Mouse (Mus musculus) midbrain, embryonic 13.5 days (tissue): ENCODE measurements around the gene Slc12a1. TPM values are rescaled to one million over a fixed set of nuclear protein-coding genes. Genes with fewer than 3 reads are reported as not detected.

Experiments
- ATAC-seq: fragments of 200-750 bp; cut with Nextera tagmentation; 2 replicates; pipeline ENCODE4 v1.8.0; 2017; ENCODE audit warnings: mild to moderate bottlenecking, moderate TSS enrichment, moderate library complexity
- H3K27ac ChIP-seq: fragments of 300-500 bp; sonication (generic); 2 replicates; pipeline ENCODE4 v1.5.1; 2015; ENCODE audit warnings: inconsistent platforms, mild to moderate bottlenecking, moderate library complexity
- H3K27me3 ChIP-seq: fragments of 300-500 bp; sonication (generic); 2 replicates; pipeline ENCODE4 v1.6.1; 2015; ENCODE audit warnings: mild to moderate bottlenecking, inconsistent platforms
- H3K36me3 ChIP-seq: fragments of 300-500 bp; sonication (generic); 2 replicates; pipeline ENCODE4 v1.6.1; 2015; ENCODE audit warnings: mild to moderate bottlenecking, inconsistent platforms
- H3K4me1 ChIP-seq: fragments of 300-500 bp; sonication (generic); replicated peaks from 2 replicates; pipeline ENCODE4 v1.6.1; 2015; ENCODE audit warnings: inconsistent platforms
- H3K4me2 ChIP-seq: fragments of 300-500 bp; sonication (generic); replicated peaks from 2 replicates; pipeline ENCODE4 v1.6.1; 2015; ENCODE audit warnings: moderate library complexity, mild to moderate bottlenecking, inconsistent platforms
- H3K4me3 ChIP-seq: fragments of 300-500 bp; sonication (generic); replicated peaks from 2 replicates; pipeline ENCODE4 v1.5.1; 2015; ENCODE audit warnings: mild to moderate bottlenecking, inconsistent platforms
- H3K9ac ChIP-seq: fragments of 300-500 bp; sonication (generic); replicated peaks from 2 replicates; pipeline ENCODE4 v1.6.1; 2015; ENCODE audit warnings: mild to moderate bottlenecking, inconsistent platforms
- H3K9me3 ChIP-seq: fragments of 300-500 bp; sonication (generic); 2 replicates; pipeline ENCODE4 v1.6.1; 2016; ENCODE audit warnings: mild to moderate bottlenecking, inconsistent platforms
- WGBS: fragments of 180-500 bp; shearing (Covaris S2); methylation state at CpG from one replicate; pipeline ENCODE4 v1.1.7; 2015; 5-methylcytosine and 5-hydroxymethylcytosine counted together
- polyA plus RNA-seq: library from polyadenylated mRNA; unstranded; fragments of >200 nt; fragmentation: Nextera tagmentation; extraction: Ambion mirVana; gene quantifications from 2 replicates; pipeline ENCODE4 v1.2.1, GENCODE M21; 2015

The Slc12a1 gene
- polyA plus RNA-seq, 1 experiment from 2014 or later, result not detected

GRCm38 (mm10) chr2:125247108-125247961 lies 95.0 kb downstream of the Slc12a1 start, which contains the start of gene Dut:
Gene Dut, plus strand, starts transcription at chr2:125247190.
- Histone ChIP-seq H3K27me3 (no peaks in the 10 kb centered on the region), H3K9me3 (no peaks in the 10 kb centered on the region), H3K36me3 (0 out of 2 replicates have a peak, but pooled peaks cover 3% of the 10 kb centered on the region), H3K9ac (peak within 1 kb of the TSS; percentile 84), H3K4me1 (peaks cover 16% of the 10 kb centered on the region), H3K27ac (peak within 1 kb of the TSS; percentile 87), H3K4me3 (peak within 1 kb of the TSS; percentile 72), H3K4me2 (peak within 1 kb of the TSS; percentile 74)
- under 1% methylated on average over 95 of the region's 96 CpGs for WGBS
- peak; percentile 100 for ATAC-seq

GRCm38 (mm10) chr2:125247962-125248235 lies 95.6 kb downstream of the Slc12a1 start:
- H3K4me2 ChIP-seq, result peak overlapping the region; percentile 74
- WGBS, result 0% methylated on average over 9 of the region's 9 CpGs
- ATAC-seq, result no peak
- peak overlapping the region; percentile 84 for H3K9ac ChIP-seq
- H3K9me3 ChIP-seq, result no peaks in the 10 kb centered on the region
- peaks cover 3% of the 10 kb centered on the region; the same call in 1 of the 2 replicates for H3K36me3 ChIP-seq
- H3K27ac ChIP-seq, result peak overlapping the region; percentile 87
- H3K27me3 ChIP-seq, result no peaks in the 10 kb centered on the region
- H3K4me1 ChIP-seq, result peaks cover 16% of the 10 kb centered on the region
- H3K4me3 ChIP-seq, result peak overlapping the region; percentile 72

DNA sequence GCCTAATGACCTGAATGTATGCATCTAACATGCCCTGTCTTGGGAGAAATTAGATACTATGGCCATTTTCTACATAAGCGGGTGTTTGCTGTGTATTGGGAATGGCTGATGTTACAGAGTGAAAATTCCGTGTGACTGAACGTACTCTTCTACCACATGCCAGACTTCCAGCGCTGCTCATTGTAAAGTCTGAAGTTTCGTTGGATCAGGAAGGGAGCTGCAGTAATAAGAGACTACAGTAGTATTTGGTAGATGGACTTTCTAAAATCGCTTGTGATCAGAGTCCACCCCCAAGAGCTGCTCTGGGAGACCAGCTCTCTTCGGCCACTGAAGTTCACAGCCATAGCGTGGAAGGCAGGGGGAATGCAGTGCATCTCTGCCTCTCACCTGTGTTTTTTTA lies 96.0 kb downstream of the Slc12a1 start:
- Histone ChIP-seq H3K4me2 (peak overlapping the region; percentile 74), H3K4me1 (peaks cover 16% of the 10 kb centered on the region), H3K36me3 (peaks cover 3% of the 10 kb centered on the region), H3K27me3 (no peaks in the 10 kb centered on the region), H3K4me3 (peak overlapping the region; percentile 72), H3K9ac (peak overlapping the region; percentile 84), H3K9me3 (no peaks in the 10 kb centered on the region), H3K27ac (peak overlapping the region; percentile 87; the same call in 1 of the 2 replicates)
- 2% methylated on average over 8 of the region's 8 CpGs for WGBS
- ATAC-seq, result no peak

DNA sequence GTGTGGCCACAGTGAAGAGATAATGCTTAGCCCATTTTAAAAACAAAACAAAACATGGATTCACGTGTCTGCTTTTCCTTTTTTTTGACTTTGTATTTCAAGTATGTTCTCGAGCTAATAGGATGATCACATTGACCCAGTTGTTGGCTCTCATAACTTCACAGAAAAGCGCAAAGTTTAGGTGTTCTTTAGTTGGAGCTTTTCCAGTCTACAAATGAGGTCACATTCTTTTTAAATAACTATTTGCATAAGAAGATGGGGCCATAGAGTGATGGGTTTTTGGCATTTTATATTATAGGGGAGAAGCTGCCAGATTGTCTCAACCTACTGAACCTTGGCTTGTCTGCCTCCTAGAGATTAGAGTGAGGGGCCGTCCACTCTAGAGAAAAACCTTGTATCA lies 97.0 kb downstream of the Slc12a1 start:
- H3K27ac ChIP-seq, result no peak overlapping the region
- WGBS, result 86% methylated on average over 4 of the region's 4 CpGs
- no peak for ATAC-seq
- H3K4me1 ChIP-seq, result peaks cover 16% of the 10 kb centered on the region
- H3K36me3 ChIP-seq, result peaks cover 14% of the 10 kb centered on the region
- no peak overlapping the region for H3K4me3 ChIP-seq
- H3K9me3 ChIP-seq, result no peaks in the 10 kb centered on the region
- peak overlapping the region; percentile 74 for H3K4me2 ChIP-seq
- no peaks in the 10 kb centered on the region for H3K27me3 ChIP-seq
- no peak overlapping the region for H3K9ac ChIP-seq

- peaks cover 16% of the 10 kb centered on the region for H3K4me1 ChIP-seq
- H3K9ac ChIP-seq, result no peak overlapping the region
- H3K4me3 ChIP-seq, result no peak overlapping the region
- peaks cover 19% of the 10 kb centered on the region for H3K36me3 ChIP-seq
- H3K4me2 ChIP-seq, result no peak overlapping the region
- no peak for ATAC-seq
- no peaks in the 10 kb centered on the region for H3K27me3 ChIP-seq
- no peak overlapping the region for H3K27ac ChIP-seq
- H3K9me3 ChIP-seq, result peaks cover 3% of the 10 kb centered on the region; the same call in 1 of the 2 replicates
- 91% methylated on average over 4 of the region's 4 CpGs for WGBS
Measured at GRCm38 (mm10) chr2:125249874-125250273, 97.6 kb downstream of the Slc12a1 start.

GRCm38 (mm10) chr2:125251781-125252180 lies 99.5 kb downstream of the Slc12a1 start:
- no peaks in the 10 kb centered on the region for H3K27me3 ChIP-seq
- 89% methylated on average over 4 of the region's 4 CpGs for WGBS
- no peak overlapping the region for H3K27ac ChIP-seq
- H3K4me3 ChIP-seq, result no peak overlapping the region
- H3K36me3 ChIP-seq, result peaks cover 24% of the 10 kb centered on the region
- H3K9ac ChIP-seq, result no peak overlapping the region
- H3K4me1 ChIP-seq, result peaks cover 10% of the 10 kb centered on the region
- peaks cover 3% of the 10 kb centered on the region; the same call in 1 of the 2 replicates for H3K9me3 ChIP-seq
- ATAC-seq, result no peak
- H3K4me2 ChIP-seq, result no peak overlapping the region

- Histone ChIP-seq H3K36me3 (peaks cover 29% of the 10 kb centered on the region), H3K9me3 (peaks cover 3% of the 10 kb centered on the region; the same call in 1 of the 2 replicates), H3K4me2 (no peak overlapping the region), H3K4me1 (peaks cover 10% of the 10 kb centered on the region), H3K27ac (no peak overlapping the region), H3K27me3 (no peaks in the 10 kb centered on the region), H3K4me3 (no peak overlapping the region), H3K9ac (no peak overlapping the region)
- ATAC-seq, result no peak
- 66% methylated on average over 2 of the region's 2 CpGs for WGBS
Measured at GRCm38 (mm10) chr2:125252275-125252674, 100.0 kb downstream of the Slc12a1 start.

DNA sequence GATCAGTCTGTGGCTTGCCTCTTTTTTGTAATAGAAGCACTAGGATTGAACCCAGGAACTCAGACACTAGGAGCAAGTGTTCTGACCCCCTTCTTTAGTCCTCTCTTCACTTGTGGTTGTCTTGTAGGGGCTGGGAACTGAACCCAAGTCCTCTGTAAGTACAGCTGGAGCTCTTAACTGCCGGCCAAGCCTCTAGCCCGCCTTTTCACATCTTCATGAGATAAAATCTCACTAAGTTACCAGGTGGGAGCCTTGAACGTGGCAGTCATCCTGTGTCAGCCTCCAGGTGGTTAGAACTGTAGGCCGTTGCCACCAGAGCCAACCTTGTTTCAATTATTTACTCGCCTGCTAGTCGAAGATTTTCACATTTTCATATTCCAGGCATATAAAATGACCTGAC lies 101.4 kb downstream of the Slc12a1 start:
- H3K27me3 ChIP-seq, result no peaks in the 10 kb centered on the region
- peaks cover 3% of the 10 kb centered on the region; the same call in 1 of the 2 replicates for H3K9me3 ChIP-seq
- WGBS, result 95% methylated on average over 6 of the region's 6 CpGs
- peaks cover 2% of the 10 kb centered on the region for H3K4me1 ChIP-seq
- ATAC-seq, result no peak
- no peak overlapping the region for H3K4me3 ChIP-seq
- peaks cover 39% of the 10 kb centered on the region for H3K36me3 ChIP-seq
- no peak overlapping the region for H3K9ac ChIP-seq
- no peak overlapping the region for H3K4me2 ChIP-seq
- H3K27ac ChIP-seq, result no peak overlapping the region

DNA sequence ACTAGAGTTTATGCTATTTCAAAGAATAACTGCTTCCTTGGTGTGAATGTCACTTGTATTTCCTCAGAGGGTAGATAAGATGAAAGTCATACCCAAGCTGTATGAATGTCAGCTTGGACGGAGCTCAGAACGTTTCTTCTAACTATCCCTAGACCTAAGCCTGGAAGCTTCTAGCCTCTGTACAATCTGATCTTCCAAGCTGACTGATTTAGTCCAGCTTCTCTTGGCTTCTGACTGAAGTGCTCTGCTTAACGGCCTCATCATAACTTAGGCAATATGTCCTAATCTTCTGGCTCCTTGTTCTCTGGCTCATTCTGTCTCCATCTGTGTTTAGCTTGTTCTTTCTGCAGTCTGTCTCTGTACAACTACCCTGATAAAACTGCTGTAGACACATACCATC lies 102.3 kb downstream of the Slc12a1 start:
- peaks cover 3% of the 10 kb centered on the region; the same call in 1 of the 2 replicates for H3K9me3 ChIP-seq
- no peak overlapping the region for H3K9ac ChIP-seq
- H3K27me3 ChIP-seq, result no peaks in the 10 kb centered on the region
- no peak overlapping the region for H3K4me3 ChIP-seq
- no peak overlapping the region for H3K4me2 ChIP-seq
- H3K4me1 ChIP-seq, result no peaks in the 10 kb centered on the region
- WGBS, result 96% methylated on average over 3 of the region's 3 CpGs
- no peak for ATAC-seq
- no peak overlapping the region for H3K27ac ChIP-seq
- H3K36me3 ChIP-seq, result peaks cover 39% of the 10 kb centered on the region

DNA sequence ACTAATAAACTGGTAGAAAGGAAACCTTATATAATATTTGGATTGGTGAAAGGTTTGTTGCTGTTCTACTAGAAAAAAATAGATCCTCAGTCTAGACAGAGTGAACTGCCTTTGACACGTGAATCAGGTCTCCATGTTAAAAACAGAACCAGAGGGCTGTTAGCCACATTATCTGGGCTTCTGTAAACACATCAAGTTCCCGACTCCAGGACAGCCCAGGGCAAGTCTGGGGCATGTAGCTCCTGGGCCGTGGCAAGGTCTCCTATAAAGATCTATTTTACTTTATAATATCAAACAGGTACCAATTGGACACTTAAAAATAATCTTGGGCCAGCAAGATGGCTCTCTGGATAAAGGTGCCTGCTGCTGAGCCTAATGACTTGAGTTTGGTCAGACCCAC lies 103.6 kb downstream of the Slc12a1 start:
- H3K36me3 ChIP-seq, result peaks cover 40% of the 10 kb centered on the region
- no peak overlapping the region for H3K4me2 ChIP-seq
- no peaks in the 10 kb centered on the region for H3K4me1 ChIP-seq
- H3K9ac ChIP-seq, result no peak overlapping the region
- H3K27ac ChIP-seq, result no peak overlapping the region
- 89% methylated on average over 3 of the region's 3 CpGs for WGBS
- ATAC-seq, result no peak
- H3K9me3 ChIP-seq, result peaks cover 3% of the 10 kb centered on the region; the same call in 1 of the 2 replicates
- no peaks in the 10 kb centered on the region for H3K27me3 ChIP-seq
- no peak overlapping the region for H3K4me3 ChIP-seq

- H3K4me2 ChIP-seq, result no peak overlapping the region
- ATAC-seq, result no peak; the same call in 1 of the 2 replicates
- H3K27me3 ChIP-seq, result no peaks in the 10 kb centered on the region
- peaks cover 3% of the 10 kb centered on the region; the same call in 1 of the 2 replicates for H3K9me3 ChIP-seq
- 89% methylated on average over 14 of the region's 14 CpGs for WGBS
- no peak overlapping the region for H3K4me3 ChIP-seq
- H3K4me1 ChIP-seq, result no peaks in the 10 kb centered on the region; the same call in 1 of the 2 replicates
- H3K9ac ChIP-seq, result no peak overlapping the region
- H3K36me3 ChIP-seq, result peaks cover 28% of the 10 kb centered on the region
- H3K27ac ChIP-seq, result no peak overlapping the region
Measured at GRCm38 (mm10) chr2:125259230-125260120, 107.2 kb downstream of the Slc12a1 start.

- 88% methylated on average over 2 of the region's 2 CpGs for WGBS
- Histone ChIP-seq H3K4me2 (no peak overlapping the region), H3K4me1 (no peaks in the 10 kb centered on the region; the same call in 1 of the 2 replicates), H3K36me3 (peaks cover 24% of the 10 kb centered on the region), H3K27me3 (no peaks in the 10 kb centered on the region), H3K27ac (no peak overlapping the region), H3K9ac (no peak overlapping the region), H3K9me3 (no peaks in the 10 kb centered on the region), H3K4me3 (no peak overlapping the region)
- no peak for ATAC-seq
Measured at GRCm38 (mm10) chr2:125260326-125260725, 108.0 kb downstream of the Slc12a1 start.
